Mouse (Mus musculus) spleen, adult 2 months (tissue): ENCODE measurements around the gene Gabpb2.

Experiments
- CTCF ChIP-seq: fragments of 200-500 bp; IDR thresholded peaks from 2 replicates; pipeline ENCODE4 v1.5.1; 2011; ENCODE audit warnings: mild to moderate bottlenecking, inconsistent platforms; ENCODE audit not compliant: insufficient read depth, insufficient read length, insufficient replicate concordance; ENCODE audit errors: extremely low read depth
- POLR2A ChIP-seq: fragments of 200-500 bp; IDR thresholded peaks from 2 replicates; pipeline ENCODE4 v1.6.1; 2011; ENCODE audit warnings: low read depth, low read length, inconsistent platforms

DNA sequence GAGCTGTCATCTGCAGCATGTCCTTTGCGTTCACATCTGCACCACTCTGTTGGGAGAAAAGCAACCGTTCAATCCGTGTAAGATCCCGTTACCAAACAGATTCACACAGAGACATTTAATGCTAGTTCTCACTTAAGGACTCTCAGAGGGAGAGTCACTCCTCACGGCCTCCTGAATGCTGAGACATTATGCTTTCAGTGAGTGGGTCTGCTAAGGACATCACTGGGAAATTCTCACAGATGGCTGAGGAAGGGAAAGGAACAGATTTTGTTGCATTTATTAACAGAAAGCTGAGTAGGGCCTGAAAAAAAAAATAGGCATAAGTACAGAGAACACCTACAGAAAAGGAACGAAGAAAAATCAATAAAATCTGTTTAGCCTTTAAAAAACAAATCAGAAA lies 13.8 kb downstream of the Gabpb2 start:
- TF ChIP-seq CTCF (no peak), POLR2A (no peak)
